Mouse (Mus musculus) lung, embryonic 16.5 days (tissue): Measurements from ENCODE around the gene Rasa3. TPM values are rescaled to one million over a fixed set of nuclear protein-coding genes. Genes with fewer than 3 reads are reported as not detected.

Experiments
- ATAC-seq: fragments of 200-750 bp; cut with Nextera tagmentation; 2 replicates; pipeline ENCODE4 v1.8.0; 2017; ENCODE audit warnings: low read depth, mild to moderate bottlenecking, moderate library complexity
- H3K27ac ChIP-seq: fragments of 300-500 bp; sonication (generic); 2 replicates; pipeline ENCODE4 v1.5.1; 2014; ENCODE audit warnings: mild to moderate bottlenecking, control low read depth, low read length
- H3K27me3 ChIP-seq: fragments of 300-500 bp; sonication (generic); 2 replicates; pipeline ENCODE4 v1.6.1; 2014; ENCODE audit warnings: low read depth, low read length, mixed read lengths; ENCODE audit not compliant: control insufficient read depth, insufficient read depth
- H3K36me3 ChIP-seq: fragments of 300-500 bp; sonication (generic); 2 replicates; pipeline ENCODE4 v1.6.1; 2014; ENCODE audit warnings: low read length; ENCODE audit not compliant: control insufficient read depth, insufficient read depth
- H3K4me1 ChIP-seq: fragments of 300-500 bp; sonication (generic); replicated peaks from 2 replicates; pipeline ENCODE4 v1.6.1; 2014; ENCODE audit warnings: low read length, mixed read lengths; ENCODE audit not compliant: control insufficient read depth, insufficient read depth
- H3K4me2 ChIP-seq: fragments of 300-500 bp; sonication (generic); 2 replicates; pipeline ENCODE4 v1.6.1; 2014; ENCODE audit warnings: low read depth, low read length, control low read depth
- H3K4me3 ChIP-seq: fragments of 300-500 bp; sonication (generic); 2 replicates; pipeline ENCODE4 v1.5.1; 2014; ENCODE audit warnings: mild to moderate bottlenecking, low read length, control low read depth
- H3K9ac ChIP-seq: fragments of 300-500 bp; sonication (generic); 2 replicates; pipeline ENCODE4 v1.6.1; 2014; ENCODE audit warnings: low read length, control low read depth
- H3K9me3 ChIP-seq: fragments of 300-500 bp; sonication (generic); 2 replicates; pipeline ENCODE4 v1.6.1; 2016; ENCODE audit warnings: low read length; ENCODE audit not compliant: control insufficient read depth
- WGBS: fragments of 180-500 bp; shearing (Covaris S2); extraction: QIAGEN DNeasy Blood & Tissue Kit; methylation state at CpG from one replicate; pipeline ENCODE4 v1.1.7; 2014; 5-methylcytosine and 5-hydroxymethylcytosine counted together
- polyA plus RNA-seq: library from polyadenylated mRNA; unstranded; fragments of >200 nt; fragmentation: Nextera tagmentation; extraction: Ambion mirVana; gene quantifications from 2 replicates; pipeline ENCODE4 v1.2.1, GENCODE M21; 2015

Rasa3 gene
- polyA plus RNA-seq, 1 experiment from 2014 or later = 50.7 TPM

DNA sequence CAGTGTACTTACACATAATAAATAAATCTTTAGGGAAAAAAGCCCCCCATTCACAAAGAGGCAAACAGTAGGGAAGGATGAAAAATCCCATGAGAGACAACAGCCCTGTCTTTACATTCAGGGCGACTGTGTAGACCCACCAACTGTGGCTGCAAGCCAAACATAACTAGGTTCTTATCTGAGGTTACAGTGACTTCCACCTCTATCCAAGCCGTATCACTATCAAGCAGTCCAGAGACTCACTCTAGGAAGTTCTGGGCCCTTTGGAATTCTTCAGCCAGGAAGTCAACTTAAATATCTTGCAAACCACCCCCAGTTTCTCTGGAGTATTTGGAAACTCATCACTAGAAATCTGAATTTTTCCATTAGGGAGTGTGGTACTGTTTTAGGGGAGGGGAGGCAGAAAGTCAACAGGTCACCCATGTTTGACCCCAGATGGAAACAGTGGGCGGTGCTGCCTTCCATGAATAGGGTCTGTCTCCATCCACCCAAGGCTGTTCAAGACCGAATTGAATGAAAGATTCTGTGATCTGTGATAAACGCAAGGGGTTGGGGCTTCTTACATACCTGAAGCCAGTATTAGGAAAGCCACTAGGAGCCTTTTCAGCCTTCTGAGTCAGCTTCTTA lies 22.0 kb upstream of the Rasa3 start:
- H3K27me3 ChIP-seq = no peaks in the 10 kb centered on the region
- peaks cover 20% of the 10 kb centered on the region for H3K4me1 ChIP-seq
- no peak overlapping the region for H3K9ac ChIP-seq
- H3K9me3 ChIP-seq = no peaks in the 10 kb centered on the region
- H3K4me3 ChIP-seq = no peak overlapping the region
- peak overlapping the region; percentile 40; the same call in 1 of the 2 replicates for H3K27ac ChIP-seq
- H3K4me2 ChIP-seq = no peak overlapping the region
- peak; percentile 56; the same call in 1 of the 2 replicates for ATAC-seq
- WGBS = 55% methylated on average over 5 of the region's 5 CpGs
- H3K36me3 ChIP-seq = no peaks in the 10 kb centered on the region

DNA sequence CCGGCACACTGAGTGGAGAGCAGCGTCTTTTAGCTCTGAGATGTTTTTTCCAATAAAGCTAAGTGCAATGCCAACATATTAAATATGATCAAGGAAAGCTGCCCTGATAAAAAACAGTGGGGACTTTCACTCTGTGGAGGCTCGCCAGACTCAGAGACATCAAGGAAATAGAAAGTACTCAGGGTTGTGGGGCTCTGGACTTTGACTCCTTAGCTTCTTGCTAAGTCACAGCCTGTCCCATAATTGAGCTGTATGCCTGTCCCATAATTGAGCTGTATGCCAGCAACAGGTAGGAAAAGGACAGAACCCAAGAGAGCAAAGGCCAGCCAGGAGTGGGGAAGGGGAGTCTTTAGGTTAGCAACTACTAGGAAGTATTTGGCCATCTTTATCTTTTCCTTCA lies 20.9 kb upstream of the Rasa3 start:
- H3K27me3 ChIP-seq = no peaks in the 10 kb centered on the region
- no peak overlapping the region for H3K27ac ChIP-seq
- no peak for ATAC-seq
- H3K4me1 ChIP-seq = peaks cover 18% of the 10 kb centered on the region
- H3K4me2 ChIP-seq = no peak overlapping the region
- no peaks in the 10 kb centered on the region for H3K9me3 ChIP-seq
- no peaks in the 10 kb centered on the region for H3K36me3 ChIP-seq
- no peak overlapping the region for H3K9ac ChIP-seq
- 56% methylated on average over 3 of the region's 3 CpGs for WGBS
- no peak overlapping the region for H3K4me3 ChIP-seq

DNA sequence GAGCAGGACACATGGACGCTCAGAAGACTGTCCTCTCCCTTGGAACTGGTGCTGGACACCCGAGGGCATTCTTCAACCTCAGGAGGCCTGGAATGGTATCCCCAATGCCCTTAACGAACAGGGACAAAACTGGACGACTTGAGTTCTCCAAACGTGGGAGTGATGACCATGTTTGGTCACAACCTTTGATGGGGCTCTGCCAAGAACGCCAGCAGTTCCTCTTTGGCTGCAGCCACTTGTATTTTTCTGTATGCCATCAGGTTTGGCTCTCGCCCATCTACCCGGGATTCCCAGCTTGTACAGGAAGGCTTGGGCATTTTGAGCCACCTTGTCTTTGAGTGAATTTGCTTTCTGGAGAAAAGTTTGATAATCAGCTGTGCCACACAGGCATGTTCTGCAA lies 20.3 kb upstream of the Rasa3 start:
- Histone ChIP-seq H3K27ac (no peak overlapping the region), H3K27me3 (no peaks in the 10 kb centered on the region), H3K4me3 (no peak overlapping the region), H3K4me1 (peaks cover 12% of the 10 kb centered on the region), H3K9me3 (no peaks in the 10 kb centered on the region), H3K4me2 (no peak overlapping the region), H3K36me3 (no peaks in the 10 kb centered on the region), H3K9ac (no peak overlapping the region)
- ATAC-seq = no peak
- 65% methylated on average over 8 of the region's 8 CpGs for WGBS

DNA sequence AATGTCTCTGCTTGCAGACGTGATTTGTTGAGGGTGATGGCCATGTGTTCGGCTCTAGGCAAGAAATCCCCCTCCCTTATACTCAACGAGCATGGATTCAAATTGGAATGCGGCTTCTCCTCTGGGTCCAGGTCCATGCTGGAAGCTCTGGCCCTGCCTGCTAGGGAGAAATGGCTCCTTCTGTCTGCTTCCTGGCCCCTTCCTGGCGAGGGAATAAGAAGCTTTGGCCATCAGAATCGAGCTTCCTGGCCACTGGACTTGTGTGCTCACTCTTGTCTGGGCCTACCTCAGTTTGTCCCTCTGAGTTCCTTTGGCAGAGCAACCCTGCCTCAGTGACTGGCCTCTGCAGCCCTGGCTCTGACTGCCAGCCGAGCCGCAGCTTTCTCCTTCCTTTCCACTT lies 19.8 kb upstream of the Rasa3 start:
- Histone ChIP-seq H3K27ac (no peak overlapping the region), H3K9ac (no peak overlapping the region), H3K36me3 (no peaks in the 10 kb centered on the region), H3K4me3 (no peak overlapping the region), H3K9me3 (no peaks in the 10 kb centered on the region), H3K4me1 (peaks cover 7% of the 10 kb centered on the region), H3K4me2 (no peak overlapping the region), H3K27me3 (no peaks in the 10 kb centered on the region)
- WGBS = 74% methylated on average over 8 of the region's 8 CpGs
- ATAC-seq = no peak

DNA sequence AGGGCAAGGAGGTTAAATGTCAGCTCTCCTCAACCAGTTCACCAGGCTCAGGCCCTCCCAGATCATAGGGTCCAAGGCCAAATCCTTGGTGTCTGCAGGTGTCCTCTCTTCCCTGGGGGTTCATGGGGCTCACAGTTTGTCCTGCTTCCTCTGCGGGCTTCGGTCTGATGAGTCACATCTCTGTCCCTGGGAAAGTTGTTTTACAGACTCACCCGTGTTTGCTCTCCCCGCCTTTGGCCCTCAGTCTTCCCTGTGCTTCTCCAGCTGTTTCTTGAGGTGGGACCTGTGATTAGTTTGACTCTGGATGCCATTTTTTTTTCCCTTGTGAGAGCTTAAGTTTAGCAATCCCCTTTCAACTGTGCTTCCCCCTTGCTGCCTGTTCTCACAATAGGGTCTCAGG lies 18.8 kb upstream of the Rasa3 start:
- H3K4me2 ChIP-seq = no peak overlapping the region
- no peak for ATAC-seq
- WGBS = 66% methylated on average over 4 of the region's 4 CpGs

DNA sequence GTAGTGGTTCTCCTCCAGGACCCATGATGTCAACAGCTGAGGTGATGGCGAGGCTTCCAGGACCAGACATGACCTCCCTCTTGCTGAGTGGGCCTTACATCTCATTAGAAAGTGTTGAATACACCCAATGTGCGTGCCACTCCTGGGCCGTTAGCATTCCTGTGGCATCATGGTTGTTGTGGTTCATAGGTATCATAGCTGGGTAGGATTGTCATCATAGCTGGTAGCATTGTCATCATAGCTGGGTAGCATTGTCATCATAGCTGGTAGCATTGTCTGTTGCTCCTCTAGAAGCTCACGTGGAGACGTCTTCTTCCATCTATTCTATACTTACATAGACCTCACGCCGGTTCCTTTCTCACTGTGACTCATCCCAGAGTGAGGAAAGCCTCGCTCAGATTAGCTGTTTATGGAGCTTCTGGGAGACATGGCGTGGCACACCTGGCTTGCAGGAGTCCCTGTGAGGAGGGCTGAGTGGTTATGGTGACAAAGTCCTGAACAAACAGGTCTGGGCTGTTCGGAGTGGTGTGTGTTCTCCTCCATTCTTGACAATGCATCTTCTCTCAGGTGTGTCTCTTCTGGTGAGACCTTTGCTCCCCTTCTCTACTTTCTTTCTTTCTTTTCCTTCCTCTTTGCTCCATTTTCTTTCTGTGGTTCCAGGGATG lies 17.9 kb upstream of the Rasa3 start:
- no peaks in the 10 kb centered on the region for H3K9me3 ChIP-seq
- WGBS = 83% methylated on average over 10 of the region's 10 CpGs
- peaks cover 3% of the 10 kb centered on the region; the same call in 1 of the 2 replicates for H3K4me1 ChIP-seq
- no peak overlapping the region for H3K4me3 ChIP-seq
- H3K9ac ChIP-seq = no peak overlapping the region
- no peak for ATAC-seq
- no peak overlapping the region for H3K4me2 ChIP-seq
- H3K27me3 ChIP-seq = no peaks in the 10 kb centered on the region
- H3K27ac ChIP-seq = no peak overlapping the region
- H3K36me3 ChIP-seq = no peaks in the 10 kb centered on the region

More for the DNA sequence above, 18.8 kb upstream of the Rasa3 start:
- peaks cover 3% of the 10 kb centered on the region; the same call in 1 of the 2 replicates for H3K4me1 ChIP-seq
- H3K9ac ChIP-seq = no peak overlapping the region
- no peaks in the 10 kb centered on the region for H3K36me3 ChIP-seq
- no peaks in the 10 kb centered on the region for H3K27me3 ChIP-seq
- no peaks in the 10 kb centered on the region for H3K9me3 ChIP-seq
- H3K4me3 ChIP-seq = no peak overlapping the region
- no peak overlapping the region for H3K27ac ChIP-seq

DNA sequence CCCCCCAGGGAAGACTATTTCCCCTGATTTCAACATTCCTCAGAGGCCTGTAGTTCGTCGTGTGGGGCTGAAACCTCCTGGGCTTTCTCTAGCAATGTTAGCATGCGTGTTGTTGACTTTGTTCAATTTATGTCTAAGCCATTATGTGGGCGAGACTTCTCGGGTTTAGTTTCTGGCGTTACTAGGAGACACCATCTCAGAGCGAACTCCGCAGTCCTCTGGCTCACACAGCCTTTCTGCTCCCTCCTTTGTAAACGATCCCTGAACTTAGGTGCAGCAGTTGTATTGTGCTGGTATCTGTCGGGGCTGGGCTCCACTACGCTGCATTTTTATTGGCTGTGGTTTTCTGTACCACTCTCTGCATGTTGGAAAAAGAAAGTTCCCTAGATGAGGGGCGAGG lies 17.3 kb upstream of the Rasa3 start:
- whole genome bisulfite sequencing = 54% methylated on average over 12 of the region's 12 CpGs
- Histone ChIP-seq H3K9me3 (no peaks in the 10 kb centered on the region), H3K4me1 (peaks cover 3% of the 10 kb centered on the region; the same call in 1 of the 2 replicates), H3K36me3 (no peaks in the 10 kb centered on the region), H3K9ac (no peak overlapping the region), H3K4me3 (no peak overlapping the region), H3K4me2 (no peak overlapping the region), H3K27ac (no peak overlapping the region), H3K27me3 (no peaks in the 10 kb centered on the region)
- ATAC-seq = no peak

DNA sequence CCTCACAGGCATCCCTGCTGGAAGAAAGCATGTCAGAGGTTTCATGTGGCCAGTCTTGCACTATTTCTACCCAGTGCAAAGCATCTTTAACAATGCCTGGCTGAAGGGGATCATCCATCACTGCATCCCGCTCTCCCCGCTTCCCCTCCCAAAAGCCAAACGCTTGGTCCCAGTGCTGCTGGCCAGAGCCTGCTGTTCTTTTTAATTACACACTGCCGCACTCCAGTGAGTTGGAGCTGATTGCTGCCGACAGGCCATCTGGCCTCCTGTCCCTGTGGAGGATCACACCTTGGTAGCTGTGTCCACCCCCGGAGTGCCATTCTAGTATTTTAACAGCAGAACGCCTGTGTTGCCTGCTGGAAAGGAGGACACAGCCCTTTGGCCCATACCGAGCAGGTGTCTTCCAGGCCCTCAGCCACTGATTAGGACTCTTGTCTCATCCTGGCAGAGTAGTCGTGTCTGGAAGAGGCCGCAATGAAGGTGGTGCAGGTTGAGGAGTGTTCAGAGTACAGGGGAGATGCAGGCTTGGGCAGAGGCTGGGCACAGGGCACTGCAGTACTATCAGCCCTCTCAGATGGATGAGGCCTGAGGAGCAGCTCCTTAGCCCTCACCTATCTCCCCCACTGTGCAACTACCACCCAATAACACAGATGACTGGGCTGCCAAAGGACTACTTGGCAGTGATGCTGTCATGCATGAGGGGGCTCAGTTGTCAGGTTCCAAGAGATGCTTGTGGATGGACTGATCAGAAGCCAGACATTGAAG lies 15.1 kb upstream of the Rasa3 start:
- 64% methylated on average over 10 of the region's 10 CpGs for WGBS
- H3K4me3 ChIP-seq = no peak overlapping the region

DNA sequence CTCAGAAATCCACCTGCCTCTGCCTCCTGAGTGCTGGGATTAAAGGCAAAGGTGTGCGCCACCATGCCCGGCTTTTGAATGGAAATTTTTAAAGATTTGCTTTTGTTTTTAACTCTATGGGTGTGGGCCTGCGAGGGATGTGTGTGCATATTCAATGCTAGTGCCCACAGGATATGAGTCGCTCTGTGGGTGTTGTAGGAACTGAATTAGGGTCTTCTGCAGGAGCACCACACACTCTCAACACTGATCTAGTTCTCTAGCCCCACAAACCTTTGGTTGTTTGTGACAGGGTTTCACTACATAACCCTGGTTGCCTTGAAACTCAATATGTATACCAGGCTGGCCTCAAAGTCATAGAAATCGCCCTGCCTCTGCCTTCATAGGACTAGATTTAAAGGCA lies 11.9 kb upstream of the Rasa3 start:
- Histone ChIP-seq H3K27me3 (no peaks in the 10 kb centered on the region), H3K4me2 (no peak overlapping the region), H3K9ac (no peak overlapping the region), H3K27ac (no peak overlapping the region), H3K36me3 (no peaks in the 10 kb centered on the region), H3K9me3 (no peaks in the 10 kb centered on the region), H3K4me3 (no peak overlapping the region), H3K4me1 (peaks cover 16% of the 10 kb centered on the region)
- 79% methylated on average over 5 of the region's 5 CpGs for WGBS
- no peak for ATAC-seq

More for the DNA sequence above, 15.1 kb upstream of the Rasa3 start:
- H3K27me3 ChIP-seq = no peaks in the 10 kb centered on the region
- H3K9ac ChIP-seq = no peak overlapping the region
- no peak for ATAC-seq
- no peak overlapping the region for H3K27ac ChIP-seq
- H3K4me1 ChIP-seq = peaks cover 9% of the 10 kb centered on the region
- no peaks in the 10 kb centered on the region for H3K9me3 ChIP-seq
- no peaks in the 10 kb centered on the region for H3K36me3 ChIP-seq
- H3K4me2 ChIP-seq = no peak overlapping the region
